Mouse (Mus musculus): ENCODE results near the gene Scai. TPM values are rescaled to one million over a fixed set of nuclear protein-coding genes. Genes with fewer than 3 reads are reported as not detected.
A peak's percentile ranks its signal among the peaks of the same experiment; 100 is the strongest.

The Scai gene
- polyA plus RNA-seq, 1 experiment from 2014 or later, result 19.6 TPM

DNA sequence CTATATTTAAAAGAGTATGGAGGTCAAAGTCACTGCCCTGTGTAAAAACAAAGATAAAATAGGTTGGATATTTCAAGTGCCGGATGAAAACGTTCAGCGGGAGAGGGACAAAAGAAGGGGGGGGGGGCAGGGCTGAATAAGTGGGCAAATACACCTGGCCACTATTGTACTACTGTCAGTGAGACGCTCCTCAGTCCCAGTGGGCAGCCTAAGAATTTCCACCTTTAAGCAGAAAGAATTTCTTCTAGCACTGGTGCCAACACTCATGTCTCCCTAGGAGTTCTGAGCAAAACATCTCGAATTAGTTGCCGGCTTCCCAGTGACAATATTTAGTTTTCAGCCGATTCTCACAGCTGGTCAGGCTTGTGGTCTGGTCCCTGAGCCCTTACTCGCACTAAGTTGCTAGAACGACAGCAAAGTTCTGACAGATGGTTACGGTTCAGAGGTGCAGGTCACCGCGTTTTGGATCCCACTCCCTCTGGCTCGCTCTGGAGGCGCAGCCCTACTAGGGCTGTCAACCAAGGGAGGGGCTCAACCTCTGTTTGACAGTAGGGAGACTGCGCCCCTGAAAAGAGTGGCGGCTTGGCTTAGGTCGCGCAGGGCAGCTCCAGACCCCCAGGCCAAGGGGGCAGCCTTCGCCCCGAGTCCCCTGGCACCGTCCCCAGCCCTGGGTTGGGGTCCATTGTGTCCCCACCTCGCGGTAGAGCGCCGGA is 125.7 kb downstream of the Scai start:
- Histone ChIP-seq H3K9me3 (no peaks in the 10 kb centered on the region), H3K4me3 (peak overlapping the region; percentile 98), H3K4me2 (replicated peaks) (peak overlapping the region; percentile 85), H3K27ac (replicated peaks) (peak overlapping the region; percentile 75), H3K36me3 (peaks cover 29% of the 10 kb centered on the region), H3K27me3 (no peaks in the 10 kb centered on the region), H3K9ac (replicated peaks) (peak overlapping the region; percentile 96), H3K4me1 (peaks cover 13% of the 10 kb centered on the region)
- 4% methylated on average over 25 of the region's 25 CpGs for WGBS
- ATAC-seq (replicated peaks), result peak; percentile 90

DNA sequence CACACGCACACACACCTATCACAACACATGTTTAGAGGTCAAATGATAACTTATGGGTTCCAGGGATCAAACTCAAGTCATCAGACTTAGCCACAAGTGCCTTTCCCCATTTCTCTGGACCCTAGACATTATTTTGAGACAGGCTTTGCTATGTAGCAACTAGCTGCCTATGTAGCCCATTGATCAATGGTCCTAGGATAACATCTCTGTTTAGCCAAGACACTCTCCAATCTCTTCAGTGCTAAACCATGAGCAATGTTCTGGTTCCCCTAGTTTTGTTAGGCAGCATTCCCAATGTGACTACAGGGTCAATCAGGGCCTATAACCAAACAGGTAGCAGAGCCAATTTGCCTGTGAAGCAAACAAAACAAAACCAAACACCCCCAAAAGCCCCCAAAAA is 142.0 kb downstream of the Scai start:
- Histone ChIP-seq H3K4me3 (no peak overlapping the region), H3K27ac (replicated peaks) (no peak overlapping the region), H3K4me2 (replicated peaks) (no peak overlapping the region), H3K27me3 (no peaks in the 10 kb centered on the region), H3K36me3 (peaks cover 84% of the 10 kb centered on the region), H3K4me1 (no peaks in the 10 kb centered on the region), H3K9me3 (no peaks in the 10 kb centered on the region), H3K9ac (replicated peaks) (no peak overlapping the region)
- WGBS, result 98% methylated on average over 1 of the region's 1 CpGs
- ATAC-seq (replicated peaks), result no peak

DNA sequence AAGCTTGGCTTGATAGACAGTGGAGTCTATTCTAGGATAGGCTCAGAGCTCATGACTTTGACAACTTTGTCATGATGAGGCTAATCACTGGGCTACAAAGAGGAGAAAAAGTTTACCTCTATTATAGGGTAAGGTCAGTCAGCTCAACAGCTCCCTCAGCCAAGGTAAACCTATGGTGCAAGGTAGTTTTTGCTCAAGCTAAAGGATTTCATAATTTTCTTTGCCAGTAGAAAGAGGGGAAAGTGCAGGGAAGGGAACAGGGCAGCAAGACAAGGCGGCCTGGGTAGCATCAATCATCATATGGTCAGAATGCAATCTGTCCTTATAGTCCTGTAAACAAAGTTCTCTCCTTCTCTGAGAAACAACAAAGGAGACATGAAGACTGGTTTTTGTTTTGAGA is 150.3 kb downstream of the Scai start:
- no peak for ATAC-seq (replicated peaks)
- no peaks in the 10 kb centered on the region for H3K9me3 ChIP-seq
- no peak overlapping the region for H3K9ac ChIP-seq (replicated peaks)
- H3K4me2 ChIP-seq (replicated peaks), result no peak overlapping the region
- 97% methylated on average over 1 of the region's 1 CpGs for WGBS
- peaks cover 77% of the 10 kb centered on the region for H3K36me3 ChIP-seq
- H3K27ac ChIP-seq (replicated peaks), result no peak overlapping the region
- no peaks in the 10 kb centered on the region for H3K4me1 ChIP-seq
- no peak overlapping the region for H3K4me3 ChIP-seq
- H3K27me3 ChIP-seq, result no peaks in the 10 kb centered on the region

DNA sequence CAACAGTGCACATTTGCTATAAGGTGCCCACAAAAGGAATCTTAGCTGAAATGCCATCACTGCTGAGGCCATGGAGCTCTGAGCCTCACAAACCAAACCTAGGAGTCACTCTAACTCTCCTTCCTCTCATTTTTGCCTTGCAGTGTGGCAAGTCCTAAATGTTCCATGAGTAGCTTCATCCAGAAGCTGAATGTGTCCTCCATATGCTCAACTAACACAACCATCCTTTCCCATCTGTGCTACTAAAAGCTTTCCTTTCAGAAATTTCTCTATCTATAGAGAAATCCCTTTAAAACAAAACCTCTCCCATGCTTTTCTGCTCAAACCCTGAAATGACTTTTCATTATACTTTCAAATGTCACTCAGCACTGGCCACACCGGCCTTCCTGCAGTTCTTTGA is 158.9 kb downstream of the Scai start:
- ATAC-seq (replicated peaks), result no peak
- H3K4me3 ChIP-seq, result no peak overlapping the region
- no peak overlapping the region for H3K9ac ChIP-seq (replicated peaks)
- no peaks in the 10 kb centered on the region for H3K9me3 ChIP-seq
- H3K27me3 ChIP-seq, result no peaks in the 10 kb centered on the region
- peaks cover 82% of the 10 kb centered on the region for H3K36me3 ChIP-seq
- no peaks in the 10 kb centered on the region for H3K4me1 ChIP-seq
- WGBS, result 87% methylated on average over 1 of the region's 1 CpGs
- H3K27ac ChIP-seq (replicated peaks), result no peak overlapping the region
- no peak overlapping the region for H3K4me2 ChIP-seq (replicated peaks)

DNA sequence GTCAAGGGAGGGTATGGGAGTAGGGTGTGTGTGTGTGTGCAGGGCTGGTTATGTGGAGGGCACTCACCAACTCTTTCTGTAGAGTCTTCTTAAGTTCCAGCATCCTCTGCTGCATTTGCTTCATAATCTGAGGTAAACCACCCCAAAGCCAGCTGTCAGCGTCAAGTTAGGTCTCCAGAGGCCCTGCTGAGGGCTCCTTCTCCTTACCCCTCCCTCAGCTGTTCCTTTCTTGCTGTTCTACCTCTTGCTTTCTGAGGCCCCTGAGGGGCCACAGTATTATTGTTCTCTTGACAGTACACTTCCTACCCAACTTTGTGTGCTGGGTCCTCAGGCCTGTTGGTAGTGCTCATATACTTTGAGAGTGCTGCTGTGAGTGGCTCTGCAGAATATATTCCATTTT is 170.5 kb downstream of the Scai start:
- Histone ChIP-seq H3K4me1 (no peaks in the 10 kb centered on the region), H3K9me3 (no peaks in the 10 kb centered on the region), H3K4me3 (no peak overlapping the region), H3K9ac (replicated peaks) (no peak overlapping the region), H3K36me3 (peaks cover 91% of the 10 kb centered on the region), H3K27me3 (no peaks in the 10 kb centered on the region), H3K27ac (replicated peaks) (no peak overlapping the region), H3K4me2 (replicated peaks) (no peak overlapping the region)
- no peak for ATAC-seq (replicated peaks)
- WGBS, result 90% methylated on average over 1 of the region's 1 CpGs

DNA sequence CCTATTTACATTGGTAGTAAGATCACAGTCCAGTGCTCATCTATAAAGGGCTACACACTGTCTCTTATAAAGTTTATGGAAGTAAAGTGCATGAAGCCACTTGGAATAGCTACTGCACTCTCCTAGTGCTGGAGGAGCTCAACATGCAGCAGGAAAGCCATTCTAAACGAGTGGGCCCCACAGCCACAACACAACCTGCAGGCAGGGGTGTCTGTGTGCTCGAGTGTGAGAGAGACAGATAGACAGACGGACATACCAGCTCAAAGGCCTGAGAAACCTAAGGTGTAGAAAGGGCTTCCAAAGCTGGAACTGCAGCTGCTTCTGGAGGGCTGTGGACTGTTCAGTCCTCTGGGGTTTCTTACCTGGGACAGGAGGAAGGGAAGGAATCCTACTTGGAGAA is 174.0 kb downstream of the Scai start:
- Histone ChIP-seq H3K4me3 (no peak overlapping the region), H3K4me1 (peaks cover under 1% of the 10 kb centered on the region; the same call in 1 of the 2 replicates), H3K36me3 (peaks cover 82% of the 10 kb centered on the region), H3K9me3 (no peaks in the 10 kb centered on the region), H3K9ac (replicated peaks) (no peak overlapping the region), H3K4me2 (replicated peaks) (no peak overlapping the region), H3K27me3 (no peaks in the 10 kb centered on the region), H3K27ac (replicated peaks) (no peak overlapping the region)
- no peak for ATAC-seq (replicated peaks)
- WGBS, result 66% methylated on average over 3 of the region's 3 CpGs

Other genes starting within 250 kb of the Scai start
- gene Wdr38, start 193.3 kb downstream of the Scai start, polyA plus RNA-seq (2015; fragmentation: Nextera tagmentation; extraction: Ambion mirVana), result 1.9 and 2.0 TPM in 2 replicates
- gene Arpc5l, start 185.4 kb downstream of the Scai start, polyA plus RNA-seq (2015; fragmentation: Nextera tagmentation; extraction: Ambion mirVana), result 148 and 158 TPM in 2 replicates
- 763 and 830 TPM in 2 replicates for gene Rpl35, start 185.1 kb downstream of the Scai start, polyA plus RNA-seq (2015; fragmentation: Nextera tagmentation; extraction: Ambion mirVana)
- gene Golga1, start 125.2 kb downstream of the Scai start, polyA plus RNA-seq (2015; fragmentation: Nextera tagmentation; extraction: Ambion mirVana), result 37.5 and 38.8 TPM in 2 replicates
- gene Ppp6c, start 35.7 kb upstream of the Scai start, polyA plus RNA-seq (2015; fragmentation: Nextera tagmentation; extraction: Ambion mirVana), result 74.9 and 75.7 TPM in 2 replicates

All from forebrain, embryonic 15.5 days (tissue).